Mouse (Mus musculus): ENCODE data around the gene Uba7. TPM values are rescaled to one million over a fixed set of nuclear protein-coding genes. Genes with fewer than 3 reads are reported as not detected.
A peak's percentile ranks its signal among the peaks of the same experiment; 100 is the strongest.

The Uba7 gene
- polyA plus RNA-seq, 1 experiment from 2014 or later, result 48.0 TPM

- H3K4me2 ChIP-seq (ENCODE audit: low read length), result peak overlapping the region; percentile 86
- peaks cover 17% of the 10 kb centered on the region for H3K27me3 ChIP-seq (replicated peaks; ENCODE audit: control insufficient read depth, insufficient read depth, low read length)
- 0 out of 2 replicates have a peak overlapping the region, but pooled peaks have one; percentile 8 for H3K9ac ChIP-seq (ENCODE audit: low read length)
- H3K9me3 ChIP-seq (ENCODE audit: control insufficient read depth, low read length), result no peaks in the 10 kb centered on the region
- ATAC-seq (replicated peaks; ENCODE audit: low FRiP score, low TSS enrichment, low read depth), result peak; percentile 18; the same call in 1 of the 2 replicates
- WGBS, result 5% methylated on average over 29 of the region's 29 CpGs
- H3K27ac ChIP-seq (ENCODE audit: low read depth), result no peak overlapping the region
- H3K36me3 ChIP-seq (ENCODE audit: control insufficient read depth, insufficient read depth, low read length), result no peaks in the 10 kb centered on the region
- peak; percentile 69 for DNase-seq (ENCODE audit: low spot score)
- peak overlapping the region; percentile 44 for H3K4me3 ChIP-seq (ENCODE audit: low read depth, low read length)
- peaks cover 17% of the 10 kb centered on the region for H3K4me1 ChIP-seq (replicated peaks; ENCODE audit: control insufficient read depth, insufficient read depth, low read length)
Measured at GRCm38 (mm10) chr9:107936215-107936822, 39.0 kb upstream of the Uba7 start.

- 19% methylated on average over 3 of the region's 3 CpGs for WGBS
- Histone ChIP-seq H3K36me3 (ENCODE audit: control insufficient read depth, insufficient read depth, low read length) (no peaks in the 10 kb centered on the region), H3K27ac (ENCODE audit: low read depth) (no peak overlapping the region), H3K4me3 (ENCODE audit: low read depth, low read length) (peak overlapping the region; percentile 44; the same call in 1 of the 2 replicates), H3K4me2 (ENCODE audit: low read length) (peak overlapping the region; percentile 86; the same call in 1 of the 2 replicates), H3K4me1 (replicated peaks; ENCODE audit: control insufficient read depth, insufficient read depth, low read length) (peaks cover 16% of the 10 kb centered on the region), H3K27me3 (replicated peaks; ENCODE audit: control insufficient read depth, insufficient read depth, low read length) (peaks cover 17% of the 10 kb centered on the region), H3K9me3 (ENCODE audit: control insufficient read depth, low read length) (no peaks in the 10 kb centered on the region), H3K9ac (ENCODE audit: low read length) (no peak overlapping the region)
- ATAC-seq (replicated peaks; ENCODE audit: low FRiP score, low TSS enrichment, low read depth), result no peak
- DNase-seq (ENCODE audit: low spot score), result no peak
Measured at GRCm38 (mm10) chr9:107936831-107937230, 38.5 kb upstream of the Uba7 start.

DNA sequence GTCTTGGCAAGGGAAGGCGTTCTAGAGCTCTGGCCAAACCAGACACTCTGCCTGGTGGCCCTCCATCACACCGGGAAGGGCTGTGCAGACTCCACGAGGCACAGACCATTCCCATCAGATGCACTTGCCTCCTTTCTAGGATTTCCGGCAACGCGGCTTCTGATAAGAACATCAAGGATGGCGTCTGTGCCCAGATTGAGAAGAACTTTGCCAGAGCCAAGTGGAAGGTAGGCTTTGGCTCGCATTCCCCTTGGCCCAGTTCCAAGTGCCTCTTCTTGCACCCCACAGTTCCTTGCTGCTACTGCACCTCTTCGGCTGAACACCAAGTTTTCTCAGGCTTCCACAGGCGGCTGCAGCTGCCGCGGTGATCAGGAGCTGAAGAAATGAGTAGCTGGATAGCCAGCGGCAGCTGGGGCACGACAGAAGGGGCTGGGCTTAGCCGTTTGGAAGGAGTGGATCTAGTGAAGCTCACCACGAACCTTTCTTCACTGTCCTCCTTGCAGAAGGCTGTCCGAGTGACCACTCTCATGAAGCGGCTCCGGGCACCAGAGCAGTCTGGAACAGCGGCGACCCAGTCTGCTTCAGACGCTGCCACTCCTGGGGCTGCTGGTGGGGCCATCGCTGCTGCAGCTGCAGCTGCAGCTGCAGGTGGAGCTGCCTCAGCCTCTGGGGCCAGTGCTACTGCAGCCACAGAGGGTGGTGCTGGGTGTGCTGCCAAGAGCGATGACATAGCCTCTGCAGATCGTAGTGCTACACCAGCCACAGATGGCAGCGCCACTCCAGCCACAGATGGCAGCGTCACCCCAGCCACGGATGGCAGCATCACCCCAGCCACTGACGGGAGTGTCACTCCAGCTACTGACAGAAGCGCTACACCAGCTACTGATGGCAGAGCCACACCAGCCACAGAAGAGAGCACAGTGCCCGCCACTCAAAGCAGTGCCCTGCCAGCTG, 27.8 kb upstream of the Uba7 start:
- WGBS, result 88% methylated on average over 31 of the region's 31 CpGs
- Histone ChIP-seq H3K36me3 (ENCODE audit: control insufficient read depth, insufficient read depth, low read length) (no peaks in the 10 kb centered on the region), H3K4me1 (replicated peaks; ENCODE audit: control insufficient read depth, insufficient read depth, low read length) (peaks cover 12% of the 10 kb centered on the region; the same call in 1 of the 2 replicates), H3K4me2 (ENCODE audit: low read length) (no peak overlapping the region), H3K27me3 (replicated peaks; ENCODE audit: control insufficient read depth, insufficient read depth, low read length) (no peaks in the 10 kb centered on the region), H3K4me3 (ENCODE audit: low read depth, low read length) (no peak overlapping the region), H3K27ac (ENCODE audit: low read depth) (no peak overlapping the region), H3K9me3 (ENCODE audit: control insufficient read depth, low read length) (no peaks in the 10 kb centered on the region), H3K9ac (ENCODE audit: low read length) (no peak overlapping the region)
- ATAC-seq (replicated peaks; ENCODE audit: low FRiP score, low TSS enrichment, low read depth), result no peak
- DNase-seq (ENCODE audit: low spot score), result no peak

DNA sequence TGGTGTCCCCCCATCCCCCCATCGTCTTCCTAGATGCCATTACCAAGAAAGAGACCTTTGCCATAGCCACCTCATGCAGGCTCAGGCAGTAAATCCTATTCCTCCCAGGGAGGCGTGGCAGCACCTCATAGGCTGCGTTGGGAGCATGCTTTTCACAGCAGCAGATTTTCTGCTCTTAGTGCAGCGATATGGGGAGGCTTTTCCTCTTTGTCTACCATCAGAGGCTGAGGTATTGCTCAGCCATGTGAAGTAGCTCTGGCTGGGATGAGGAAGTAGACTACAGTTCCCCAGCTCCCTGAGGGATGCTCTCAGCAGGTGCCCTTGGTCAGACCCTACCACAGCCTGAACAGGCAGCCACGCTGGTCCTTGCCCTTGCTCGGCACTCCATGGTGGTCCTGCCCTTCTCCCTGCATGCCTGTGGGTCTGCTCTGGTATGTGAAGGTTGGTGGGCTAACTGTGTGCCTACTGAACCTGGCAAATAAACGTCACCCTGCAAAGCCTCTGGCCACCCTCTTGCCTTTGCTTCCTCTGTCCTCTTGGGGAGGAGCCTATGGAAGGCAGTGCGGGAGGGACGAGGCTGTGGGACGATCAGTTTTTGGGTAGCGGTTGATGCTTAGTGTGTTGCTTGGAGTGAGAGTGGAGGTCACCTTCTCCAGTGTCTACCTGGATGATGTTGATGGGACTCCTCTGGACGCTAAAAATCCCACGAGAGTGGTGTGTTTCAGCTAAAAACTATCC, 26.0 kb upstream of the Uba7 start:
- no peak for DNase-seq (ENCODE audit: low spot score)
- no peak overlapping the region for H3K4me2 ChIP-seq (ENCODE audit: low read length)
- WGBS, result 81% methylated on average over 13 of the region's 13 CpGs
- H3K36me3 ChIP-seq (ENCODE audit: control insufficient read depth, insufficient read depth, low read length), result no peaks in the 10 kb centered on the region
- no peaks in the 10 kb centered on the region for H3K27me3 ChIP-seq (replicated peaks; ENCODE audit: control insufficient read depth, insufficient read depth, low read length)
- H3K9ac ChIP-seq (ENCODE audit: low read length), result no peak overlapping the region
- no peak overlapping the region for H3K4me3 ChIP-seq (ENCODE audit: low read depth, low read length)
- no peak for ATAC-seq (replicated peaks; ENCODE audit: low FRiP score, low TSS enrichment, low read depth)
- no peak overlapping the region for H3K27ac ChIP-seq (ENCODE audit: low read depth)
- peaks cover 12% of the 10 kb centered on the region; the same call in 1 of the 2 replicates for H3K4me1 ChIP-seq (replicated peaks; ENCODE audit: control insufficient read depth, insufficient read depth, low read length)
- no peaks in the 10 kb centered on the region for H3K9me3 ChIP-seq (ENCODE audit: control insufficient read depth, low read length)

DNA sequence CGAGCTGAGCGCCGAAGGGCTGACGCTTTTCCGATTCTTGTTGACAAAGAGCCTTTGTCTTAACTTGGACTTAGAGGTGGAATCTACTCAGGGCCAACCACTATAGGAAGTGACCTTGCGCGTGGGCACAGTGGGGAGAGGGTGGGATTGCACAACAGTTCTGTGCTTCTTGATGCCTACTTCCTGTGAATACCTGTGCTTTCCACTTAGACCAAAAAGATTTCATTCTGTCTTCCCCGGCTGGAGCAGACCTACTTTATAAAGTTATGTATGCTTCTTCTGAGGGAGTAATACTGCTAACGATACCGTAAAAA, 25.4 kb upstream of the Uba7 start, which contains the start of gene Traip:
Gene Traip (plus strand): TSS at position 215 of the 314 bp plus-strand sequence.
- Histone ChIP-seq H3K27me3 (replicated peaks; ENCODE audit: control insufficient read depth, insufficient read depth, low read length) (no peaks in the 10 kb centered on the region), H3K9ac (ENCODE audit: low read length) (peak within 1 kb of the TSS; percentile 56), H3K4me3 (ENCODE audit: low read depth, low read length) (peak within 1 kb of the TSS; percentile 66), H3K36me3 (ENCODE audit: control insufficient read depth, insufficient read depth, low read length) (no peaks in the 10 kb centered on the region), H3K9me3 (ENCODE audit: control insufficient read depth, low read length) (no peaks in the 10 kb centered on the region), H3K4me1 (replicated peaks; ENCODE audit: control insufficient read depth, insufficient read depth, low read length) (peaks cover 12% of the 10 kb centered on the region; the same call in 1 of the 2 replicates), H3K27ac (ENCODE audit: low read depth) (peak within 1 kb of the TSS; percentile 61), H3K4me2 (ENCODE audit: low read length) (peak within 1 kb of the TSS; percentile 64)
- 92% methylated on average over 10 of the region's 10 CpGs for WGBS
- no peak for ATAC-seq (replicated peaks; ENCODE audit: low FRiP score, low TSS enrichment, low read depth)
- DNase-seq (ENCODE audit: low spot score), result no peak

DNA sequence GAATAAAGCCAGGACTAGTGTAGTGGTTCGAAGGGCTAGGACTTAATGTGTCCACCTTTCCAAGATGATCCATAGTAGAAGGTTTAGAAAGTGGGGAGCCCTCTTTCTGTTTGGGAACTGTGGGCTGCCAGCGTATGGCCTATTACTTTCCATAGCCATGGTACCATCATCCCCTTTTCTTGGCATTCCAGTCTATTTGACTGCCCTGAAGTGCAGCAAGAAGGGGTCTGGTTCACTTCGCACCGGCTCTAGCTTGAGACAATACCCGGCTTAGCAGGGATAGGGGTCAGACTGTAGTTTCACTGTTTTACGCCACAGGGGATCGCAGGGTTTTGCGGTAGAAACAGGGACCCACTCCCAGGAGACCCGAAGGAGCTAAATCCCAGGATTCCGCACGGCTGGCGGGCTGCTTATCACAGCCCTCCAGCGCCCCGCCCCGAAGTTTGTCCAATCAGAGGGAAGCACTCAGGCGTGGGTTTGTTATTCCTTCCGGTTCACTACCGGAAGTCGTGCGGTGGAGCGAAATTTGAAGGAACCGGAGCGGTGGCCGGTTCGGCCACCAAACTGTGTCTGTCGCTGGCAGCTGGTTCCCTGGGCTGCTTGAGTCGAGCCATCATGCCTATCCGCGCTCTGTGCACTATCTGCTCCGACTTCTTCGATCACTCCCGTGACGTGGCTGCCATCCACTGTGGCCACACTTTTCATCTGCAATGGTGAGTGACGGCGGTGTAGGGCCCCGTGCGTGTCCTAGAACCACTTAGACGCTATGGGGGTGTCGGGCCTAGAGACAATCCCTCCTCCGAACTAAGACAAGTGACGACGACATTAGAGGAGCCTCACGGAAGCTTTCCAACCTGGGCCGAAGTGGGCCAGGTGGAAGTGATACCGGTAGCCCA, 24.6 kb upstream of the Uba7 start:
- Histone ChIP-seq H3K4me1 (replicated peaks; ENCODE audit: control insufficient read depth, insufficient read depth, low read length) (peaks cover 12% of the 10 kb centered on the region; the same call in 1 of the 2 replicates), H3K4me2 (ENCODE audit: low read length) (peak overlapping the region; percentile 64), H3K27me3 (replicated peaks; ENCODE audit: control insufficient read depth, insufficient read depth, low read length) (no peaks in the 10 kb centered on the region), H3K36me3 (ENCODE audit: control insufficient read depth, insufficient read depth, low read length) (no peaks in the 10 kb centered on the region), H3K9ac (ENCODE audit: low read length) (peak overlapping the region; percentile 56), H3K27ac (ENCODE audit: low read depth) (peak overlapping the region; percentile 61), H3K9me3 (ENCODE audit: control insufficient read depth, low read length) (no peaks in the 10 kb centered on the region), H3K4me3 (ENCODE audit: low read depth, low read length) (peak overlapping the region; percentile 66)
- WGBS, result 11% methylated on average over 45 of the region's 45 CpGs
- ATAC-seq (replicated peaks; ENCODE audit: low FRiP score, low TSS enrichment, low read depth) (peak; percentile 93), DNase-seq (ENCODE audit: low spot score) (peak; percentile 89)

- H3K27me3 ChIP-seq (replicated peaks; ENCODE audit: control insufficient read depth, insufficient read depth, low read length), result no peaks in the 10 kb centered on the region
- no peak for DNase-seq (ENCODE audit: low spot score)
- 78% methylated on average over 6 of the region's 6 CpGs for WGBS
- peaks cover 10% of the 10 kb centered on the region; the same call in 1 of the 2 replicates for H3K4me1 ChIP-seq (replicated peaks; ENCODE audit: control insufficient read depth, insufficient read depth, low read length)
- H3K36me3 ChIP-seq (ENCODE audit: control insufficient read depth, insufficient read depth, low read length), result peaks cover 41% of the 10 kb centered on the region
- no peak overlapping the region for H3K27ac ChIP-seq (ENCODE audit: low read depth)
- H3K9me3 ChIP-seq (ENCODE audit: control insufficient read depth, low read length), result no peaks in the 10 kb centered on the region
- H3K4me2 ChIP-seq (ENCODE audit: low read length), result no peak overlapping the region
- no peak overlapping the region for H3K9ac ChIP-seq (ENCODE audit: low read length)
- no peak for ATAC-seq (replicated peaks; ENCODE audit: low FRiP score, low TSS enrichment, low read depth)
- H3K4me3 ChIP-seq (ENCODE audit: low read depth, low read length), result no peak overlapping the region
Measured at GRCm38 (mm10) chr9:107955613-107956289, 19.6 kb upstream of the Uba7 start.

Measured in intestine, embryonic 14.5 days (tissue).